Mouse (Mus musculus): ENCODE data around the gene Lrch3. TPM values are rescaled to one million over a fixed set of nuclear protein-coding genes. Genes with fewer than 3 reads are reported as not detected.
A peak's percentile ranks its signal among the peaks of the same experiment; 100 is the strongest.
"Not testable (repeated sequence)": the region's sequence is repeated elsewhere in the genome, so short reads cannot be mapped to it uniquely, and the experiment has no call there.

Lrch3 gene
- 0.08 and 0.14 TPM in 2 replicates for polyA plus RNA-seq (2012)

DNA sequence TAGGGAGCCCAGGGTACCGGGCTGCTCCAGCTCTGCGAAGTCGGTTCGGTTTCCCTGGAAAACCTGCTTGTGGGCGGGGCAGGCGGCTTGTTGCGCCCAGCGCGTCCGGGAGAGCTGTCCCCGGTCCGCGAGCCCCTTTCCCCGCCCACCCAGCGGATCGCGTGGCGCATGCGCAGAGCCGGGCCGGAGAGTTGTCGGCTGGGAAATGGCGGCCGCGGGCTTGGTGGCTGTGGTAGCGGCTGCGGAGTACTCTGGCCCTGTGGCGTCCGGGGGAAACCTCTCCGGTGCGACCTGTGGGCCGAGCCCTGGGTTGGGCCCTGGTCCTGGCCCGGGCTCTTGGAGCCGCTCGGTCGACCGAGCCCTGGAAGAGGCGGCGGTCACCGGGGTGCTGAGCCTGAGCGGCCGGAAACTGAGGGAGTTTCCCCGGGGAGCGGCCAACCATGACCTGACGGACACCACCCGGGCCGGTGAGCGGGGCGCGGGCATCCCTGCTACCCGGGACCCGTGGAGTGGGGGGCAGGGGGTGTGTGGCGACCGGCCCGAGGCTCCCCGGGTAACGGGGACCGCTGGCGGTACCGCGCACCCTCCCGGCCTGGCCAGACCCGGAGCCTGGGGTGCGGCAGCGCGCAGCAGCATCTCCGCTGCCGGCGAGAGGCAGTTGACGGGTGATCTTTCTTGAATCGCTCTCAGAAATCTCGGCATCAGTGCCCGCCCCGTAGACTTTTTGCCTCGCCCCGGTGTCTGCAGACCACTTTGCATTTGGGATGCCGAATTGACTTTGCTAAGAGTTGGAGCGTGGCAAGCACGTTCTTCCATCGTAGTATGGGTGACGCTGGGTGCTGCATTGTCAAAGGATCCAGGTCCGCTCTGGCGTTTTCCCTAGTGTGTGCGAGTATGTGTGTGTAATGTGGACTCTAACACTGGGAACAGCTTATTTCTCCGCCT lies at the start of gene Lrch3:
Lrch3 (plus strand) TSS at position 164 of the 945 bp plus-strand sequence.
- TF ChIP-seq GATA1 (IDR thresholded peaks at IDR 0.05; ENCODE audit: low read length) (no peak), TAL1 (IDR thresholded peaks at IDR 0.05; ENCODE audit: low read length) (no peak)
- no peaks in the 10 kb centered on the region for H3K27me3 ChIP-seq (ENCODE audit: control insufficient read depth)
- H3K36me3 ChIP-seq (ENCODE audit: control insufficient read depth) = peaks cover 6% of the 10 kb centered on the region
- H3K4me3 ChIP-seq (replicated peaks) = peak within 1 kb of the TSS; percentile 91
- H3K4me1 ChIP-seq (ENCODE audit: control insufficient read depth) = peaks cover 33% of the 10 kb centered on the region
- H3K9me3 ChIP-seq (ENCODE audit: control insufficient read depth, low read length) = no peaks in the 10 kb centered on the region

DNA sequence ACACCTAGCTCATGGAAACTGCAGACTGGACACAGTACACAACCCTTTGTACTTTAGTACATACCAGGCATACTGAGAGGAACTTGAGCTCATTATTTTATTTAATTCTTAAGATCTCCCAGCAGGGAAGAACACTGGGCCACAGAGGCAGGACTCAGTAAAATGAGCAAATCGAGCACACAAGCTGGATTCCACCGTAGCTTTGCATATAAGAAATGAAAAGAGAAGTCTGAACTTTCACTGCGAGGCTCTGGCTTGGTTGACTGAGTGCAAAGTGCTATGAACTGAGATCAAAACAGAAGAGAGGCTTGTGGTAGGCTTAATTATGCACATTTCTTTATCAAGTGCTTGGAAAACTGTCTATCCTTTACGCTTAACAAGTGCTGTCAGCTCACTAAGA lies 48.5 kb upstream of the Lrch3 start:
- no peak for TF ChIP-seq TAL1 (IDR thresholded peaks at IDR 0.05; ENCODE audit: low read length)
- Histone ChIP-seq H3K27me3 (ENCODE audit: control insufficient read depth) (no peaks in the 10 kb centered on the region), H3K4me3 (replicated peaks) (no peak overlapping the region), H3K4me1 (ENCODE audit: control insufficient read depth) (peaks cover 18% of the 10 kb centered on the region), H3K36me3 (ENCODE audit: control insufficient read depth) (no peaks in the 10 kb centered on the region; the same call in 1 of the 2 replicates), H3K9me3 (ENCODE audit: control insufficient read depth, low read length) (no peaks in the 10 kb centered on the region)

GRCm38 (mm10) chr16:32866713-32867112 lies 47.2 kb upstream of the Lrch3 start:
- Histone ChIP-seq H3K36me3 (ENCODE audit: control insufficient read depth) (no peaks in the 10 kb centered on the region; the same call in 1 of the 2 replicates), H3K4me1 (ENCODE audit: control insufficient read depth) (peaks cover 18% of the 10 kb centered on the region), H3K4me3 (replicated peaks) (no peak overlapping the region), H3K9me3 (ENCODE audit: control insufficient read depth, low read length) (no peaks in the 10 kb centered on the region), H3K27me3 (ENCODE audit: control insufficient read depth) (no peaks in the 10 kb centered on the region)
- TF ChIP-seq GATA1 (IDR thresholded peaks at IDR 0.05; ENCODE audit: low read length) (no peak), TAL1 (IDR thresholded peaks at IDR 0.05; ENCODE audit: low read length) (no peak)

- peaks cover 18% of the 10 kb centered on the region for H3K4me1 ChIP-seq (ENCODE audit: control insufficient read depth)
- TF ChIP-seq GATA1 (IDR thresholded peaks at IDR 0.05; ENCODE audit: low read length) (no peak), TAL1 (IDR thresholded peaks at IDR 0.05; ENCODE audit: low read length) (no peak)
These were observed 45.9 kb upstream of the Lrch3 start for GRCm38 (mm10) chr16:32867919-32868552.

DNA sequence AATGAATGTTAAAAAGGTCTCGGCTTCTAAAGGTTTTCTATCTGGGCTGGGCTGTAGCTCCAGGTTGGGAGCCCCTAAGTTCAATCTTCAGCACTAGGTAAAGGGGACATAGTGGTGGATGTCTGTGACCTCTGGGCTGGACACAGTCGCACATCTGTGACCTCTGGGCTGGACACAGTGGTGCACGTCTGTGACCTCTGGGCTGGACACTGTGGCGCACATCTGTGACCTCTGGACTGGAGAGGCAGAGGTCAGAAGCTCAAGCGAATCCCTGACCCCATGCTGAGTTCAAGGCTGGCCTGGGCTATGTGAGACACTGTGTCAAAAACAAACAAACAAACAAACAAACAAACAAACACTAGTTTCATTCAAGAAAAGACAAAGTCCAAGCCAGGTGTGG lies 43.7 kb upstream of the Lrch3 start:
- no peaks in the 10 kb centered on the region; the same call in 1 of the 2 replicates for H3K36me3 ChIP-seq (ENCODE audit: control insufficient read depth)
- H3K9me3 ChIP-seq (ENCODE audit: control insufficient read depth, low read length) = no peaks in the 10 kb centered on the region
- peaks cover 18% of the 10 kb centered on the region for H3K4me1 ChIP-seq (ENCODE audit: control insufficient read depth)
- TF ChIP-seq TAL1 (IDR thresholded peaks at IDR 0.05; ENCODE audit: low read length) (no peak), GATA1 (IDR thresholded peaks at IDR 0.05; ENCODE audit: low read length) (no peak)
- no peaks in the 10 kb centered on the region for H3K27me3 ChIP-seq (ENCODE audit: control insufficient read depth)
- H3K4me3 ChIP-seq (replicated peaks) = no peak overlapping the region

More at GRCm38 (mm10) chr16:32867919-32868552, 45.9 kb upstream of the Lrch3 start:
- H3K4me3 ChIP-seq (replicated peaks) = peak overlapping the region; percentile 80
- H3K9me3 ChIP-seq (ENCODE audit: control insufficient read depth, low read length) = no peaks in the 10 kb centered on the region
- no peaks in the 10 kb centered on the region; the same call in 1 of the 2 replicates for H3K36me3 ChIP-seq (ENCODE audit: control insufficient read depth)
- no peaks in the 10 kb centered on the region for H3K27me3 ChIP-seq (ENCODE audit: control insufficient read depth)

DNA sequence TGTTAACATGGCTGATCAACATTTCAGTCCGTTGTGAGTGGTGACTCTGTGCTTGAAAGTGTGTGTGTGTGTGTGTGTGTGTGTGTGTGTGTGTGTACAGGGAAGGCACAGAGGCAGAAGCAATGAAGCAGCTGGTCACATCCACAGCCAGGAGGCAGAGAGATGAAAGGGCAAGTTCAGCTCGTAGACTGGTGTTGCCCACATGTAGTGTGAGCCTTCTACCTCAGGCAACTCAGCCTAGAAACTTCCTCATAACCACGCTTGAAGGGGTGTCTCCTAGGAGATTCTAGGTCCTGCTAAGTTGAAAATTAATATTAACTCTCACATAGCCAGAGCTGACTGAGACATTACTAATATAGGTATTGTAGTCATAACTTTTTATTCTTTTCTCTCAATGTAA lies 40.5 kb upstream of the Lrch3 start:
- Histone ChIP-seq H3K4me1 (ENCODE audit: control insufficient read depth) (peaks cover 14% of the 10 kb centered on the region), H3K27me3 (ENCODE audit: control insufficient read depth) (no peaks in the 10 kb centered on the region; the same call in 1 of the 2 replicates), H3K36me3 (ENCODE audit: control insufficient read depth) (no peaks in the 10 kb centered on the region), H3K4me3 (replicated peaks) (no peak overlapping the region), H3K9me3 (ENCODE audit: control insufficient read depth, low read length) (no peaks in the 10 kb centered on the region)
- no peak for TF ChIP-seq GATA1 (IDR thresholded peaks at IDR 0.05; ENCODE audit: low read length)
- no peak for TF ChIP-seq TAL1 (IDR thresholded peaks at IDR 0.05; ENCODE audit: low read length)

DNA sequence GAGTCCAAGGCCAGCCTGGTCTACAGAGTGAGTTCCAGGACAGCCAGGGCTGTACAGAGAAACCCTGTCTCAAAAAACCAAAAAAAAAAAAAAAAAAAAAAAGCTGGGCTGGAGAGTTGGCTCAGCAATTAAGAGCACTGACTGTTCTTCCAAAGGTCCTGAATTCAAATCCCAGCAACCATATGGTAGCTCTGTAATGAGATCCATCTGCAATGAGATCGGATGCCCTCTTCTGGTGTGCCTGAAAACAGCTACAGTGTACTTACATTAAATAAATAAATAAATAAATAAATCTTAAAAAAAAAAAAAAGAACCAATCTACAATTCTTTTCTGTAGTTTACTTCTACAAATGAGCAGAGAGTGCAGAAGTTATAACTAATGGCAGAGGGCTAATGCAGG lies 38.6 kb upstream of the Lrch3 start:
- H3K4me1 ChIP-seq (ENCODE audit: control insufficient read depth) = peaks cover 23% of the 10 kb centered on the region
- not testable (repeated sequence) for H3K36me3 ChIP-seq (ENCODE audit: control insufficient read depth); H3K27me3 ChIP-seq (ENCODE audit: control insufficient read depth); H3K4me3 ChIP-seq (replicated peaks); H3K9me3 ChIP-seq (ENCODE audit: control insufficient read depth, low read length)

- Histone ChIP-seq H3K9me3 (ENCODE audit: control insufficient read depth, low read length) (no peaks in the 10 kb centered on the region), H3K4me3 (replicated peaks) (no peak overlapping the region), H3K36me3 (ENCODE audit: control insufficient read depth) (no peaks in the 10 kb centered on the region), H3K4me1 (ENCODE audit: control insufficient read depth) (peaks cover 23% of the 10 kb centered on the region), H3K27me3 (ENCODE audit: control insufficient read depth) (no peaks in the 10 kb centered on the region; the same call in 1 of the 2 replicates)
- no peak for TF ChIP-seq TAL1 (IDR thresholded peaks at IDR 0.05; ENCODE audit: low read length)
- TF ChIP-seq GATA1 (IDR thresholded peaks at IDR 0.05; ENCODE audit: low read length) = no peak
These were observed 38.1 kb upstream of the Lrch3 start for GRCm38 (mm10) chr16:32875847-32876246.

- H3K4me1 ChIP-seq (ENCODE audit: control insufficient read depth) = peaks cover 23% of the 10 kb centered on the region
- no peak for TF ChIP-seq GATA1 (IDR thresholded peaks at IDR 0.05; ENCODE audit: low read length)
- no peak for TF ChIP-seq TAL1 (IDR thresholded peaks at IDR 0.05; ENCODE audit: low read length)
- no peaks in the 10 kb centered on the region; the same call in 1 of the 2 replicates for H3K27me3 ChIP-seq (ENCODE audit: control insufficient read depth)
- H3K36me3 ChIP-seq (ENCODE audit: control insufficient read depth) = no peaks in the 10 kb centered on the region
- H3K9me3 ChIP-seq (ENCODE audit: control insufficient read depth, low read length) = no peaks in the 10 kb centered on the region
- H3K4me3 ChIP-seq (replicated peaks) = peak overlapping the region; percentile 76
These were observed 37.1 kb upstream of the Lrch3 start for GRCm38 (mm10) chr16:32876831-32877230.

Data from erythroblast, embryonic 14.5 days (primary cell).